Mouse (Mus musculus): ENCODE measurements around the gene Sema6d. TPM values are rescaled to one million over a fixed set of nuclear protein-coding genes. Genes with fewer than 3 reads are reported as not detected.

Sema6d gene
- polyA plus RNA-seq, 1 experiment = 25.3 TPM

DNA sequence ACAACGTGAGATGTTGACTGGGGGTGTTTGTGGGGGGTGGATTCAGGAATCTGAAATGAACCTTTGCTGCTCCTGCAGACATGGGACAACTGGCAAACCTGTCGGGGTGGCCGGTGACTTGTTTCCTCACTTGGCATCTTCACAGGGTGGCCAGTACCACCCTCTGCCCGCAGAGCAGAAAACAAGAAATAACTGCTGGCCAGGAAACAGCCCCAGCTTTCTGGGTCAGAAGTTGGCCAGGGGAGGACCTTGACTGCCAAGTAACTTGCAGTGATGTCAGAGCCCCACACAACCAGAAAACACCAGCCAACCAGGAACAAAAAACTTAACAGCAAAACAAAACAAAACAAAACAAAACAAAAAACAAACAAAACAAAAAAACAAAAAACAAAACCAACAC, 518.8 kb downstream of the Sema6d start:
- Histone ChIP-seq H3K4me1 (ENCODE audit: control insufficient read depth, insufficient read depth, low read length) (no peaks in the 10 kb centered on the region; the same call in 1 of the 2 replicates), H3K4me3 (replicated peaks; ENCODE audit: extremely low read depth, low read depth, low read length) (no peak overlapping the region)
- WGBS = 36% methylated on average over 4 of the region's 4 CpGs
- no peak for DNase-seq
- no peak for TF ChIP-seq POLR2A (IDR thresholded peaks at IDR 0.05; ENCODE audit: borderline replicate concordance, extremely low read depth, low read depth, low read length)
- TF ChIP-seq CTCF (IDR thresholded peaks at IDR 0.05; ENCODE audit: insufficient read depth, low read length) = no peak

DNA sequence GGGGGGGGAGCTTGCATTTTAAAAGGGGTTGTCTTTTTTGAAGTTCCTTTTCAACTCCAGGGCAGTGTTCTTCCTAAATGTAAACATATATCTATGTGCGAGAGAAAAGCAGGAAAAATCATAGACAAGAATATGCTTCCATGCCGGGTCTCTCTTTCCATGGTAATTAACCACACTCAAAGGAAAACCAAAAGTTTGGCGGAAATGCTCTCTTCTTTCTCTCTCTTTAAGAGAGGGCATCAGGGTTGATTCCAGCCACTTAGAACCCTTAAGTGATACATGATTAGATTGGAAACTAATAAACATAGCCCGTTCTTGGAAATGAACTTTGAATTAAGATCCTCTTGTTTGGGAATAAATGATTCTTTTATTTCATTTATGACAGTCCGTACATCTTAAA, 519.2 kb downstream of the Sema6d start:
- DNase-seq = no peak
- no peak for TF ChIP-seq POLR2A (IDR thresholded peaks at IDR 0.05; ENCODE audit: borderline replicate concordance, extremely low read depth, low read depth, low read length)
- TF ChIP-seq CTCF (IDR thresholded peaks at IDR 0.05; ENCODE audit: insufficient read depth, low read length) = no peak
- Histone ChIP-seq H3K4me3 (replicated peaks; ENCODE audit: extremely low read depth, low read depth, low read length) (peak overlapping the region; percentile 67), H3K4me1 (ENCODE audit: control insufficient read depth, insufficient read depth, low read length) (peaks cover 3% of the 10 kb centered on the region; the same call in 1 of the 2 replicates)
- WGBS = 23% methylated on average over 5 of the region's 5 CpGs

DNA sequence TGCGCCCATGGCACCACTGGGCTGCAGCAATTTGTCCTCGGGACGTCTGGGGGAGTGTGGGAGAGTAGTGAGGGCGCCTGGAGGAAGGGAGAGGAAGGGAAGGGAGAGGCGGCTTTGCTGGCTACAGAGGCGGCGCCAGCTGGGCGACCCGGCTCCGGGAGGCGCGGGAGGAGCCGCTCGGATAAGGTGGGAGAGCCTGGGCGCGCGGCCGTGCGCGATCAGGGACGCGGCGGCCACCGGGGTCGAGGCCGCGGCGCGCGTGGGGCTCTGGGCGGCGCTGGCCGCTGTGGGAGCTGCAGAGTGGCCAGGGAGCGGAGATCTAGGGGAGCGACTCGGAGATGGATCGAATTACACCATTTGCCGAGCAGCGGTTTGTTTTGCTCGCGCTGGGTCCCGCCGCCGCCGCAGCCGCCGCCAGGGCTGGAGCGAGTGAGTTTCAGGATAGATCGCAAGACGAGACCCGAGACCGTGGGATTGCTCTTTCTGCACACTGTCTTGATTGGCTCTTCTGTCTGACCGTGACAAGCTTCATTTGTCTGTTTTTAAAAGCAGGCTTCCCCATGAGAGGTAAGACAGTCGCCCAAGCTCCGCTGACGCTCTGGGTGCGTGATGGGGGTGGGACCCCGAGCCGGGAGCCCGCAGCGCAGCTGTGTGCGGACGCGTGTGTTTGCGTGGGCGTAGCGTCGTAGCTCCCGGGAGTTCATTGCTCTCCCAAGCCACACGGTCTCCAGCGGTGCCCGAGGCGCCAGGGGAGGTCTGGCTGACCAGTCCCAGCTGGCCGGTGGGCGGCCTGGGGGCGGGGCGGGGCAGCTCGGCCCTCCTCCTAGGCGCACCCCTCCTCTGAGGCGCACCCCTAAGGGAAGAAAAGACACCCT, 520.2 kb downstream of the Sema6d start:
- WGBS = under 1% methylated on average over 80 of the region's 80 CpGs
- peaks cover 6% of the 10 kb centered on the region for H3K4me1 ChIP-seq (ENCODE audit: control insufficient read depth, insufficient read depth, low read length)
- H3K4me3 ChIP-seq (replicated peaks; ENCODE audit: extremely low read depth, low read depth, low read length) = peak overlapping the region; percentile 67
- peak; percentile 86 for DNase-seq
- no peak for TF ChIP-seq CTCF (IDR thresholded peaks at IDR 0.05; ENCODE audit: insufficient read depth, low read length)
- TF ChIP-seq POLR2A (IDR thresholded peaks at IDR 0.05; ENCODE audit: borderline replicate concordance, extremely low read depth, low read depth, low read length) = peak; percentile 79; the same call in 1 of the 2 replicates

DNA sequence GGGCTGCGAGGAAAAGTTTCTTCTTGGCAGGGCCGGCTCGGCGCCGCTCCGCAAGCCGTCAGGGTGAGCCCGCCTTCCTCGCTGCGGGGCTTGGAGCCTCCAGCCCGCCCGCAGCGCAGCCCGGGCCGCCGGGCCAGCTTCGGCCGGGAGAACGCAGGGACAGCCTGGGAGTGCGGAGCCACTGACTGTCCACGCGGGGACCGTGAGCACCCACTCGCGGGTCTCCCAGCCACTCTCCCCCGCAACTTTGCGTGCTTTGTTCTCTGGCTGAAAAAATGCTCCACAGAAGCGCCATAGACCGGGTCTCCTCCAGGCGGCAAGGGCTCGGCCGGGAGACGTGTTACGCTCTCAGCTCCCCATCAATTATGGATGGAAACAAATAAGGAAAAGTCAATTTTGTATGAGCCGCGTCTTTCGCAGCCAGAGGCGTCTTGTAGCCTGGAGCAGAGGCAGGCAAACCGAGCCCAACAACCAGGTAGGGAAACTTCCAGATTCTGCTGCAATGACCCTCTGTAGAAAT, 520.9 kb downstream of the Sema6d start:
- H3K4me3 ChIP-seq (replicated peaks; ENCODE audit: extremely low read depth, low read depth, low read length) = peak overlapping the region; percentile 67
- WGBS = under 1% methylated on average over 39 of the region's 39 CpGs
- no peak for DNase-seq

DNA sequence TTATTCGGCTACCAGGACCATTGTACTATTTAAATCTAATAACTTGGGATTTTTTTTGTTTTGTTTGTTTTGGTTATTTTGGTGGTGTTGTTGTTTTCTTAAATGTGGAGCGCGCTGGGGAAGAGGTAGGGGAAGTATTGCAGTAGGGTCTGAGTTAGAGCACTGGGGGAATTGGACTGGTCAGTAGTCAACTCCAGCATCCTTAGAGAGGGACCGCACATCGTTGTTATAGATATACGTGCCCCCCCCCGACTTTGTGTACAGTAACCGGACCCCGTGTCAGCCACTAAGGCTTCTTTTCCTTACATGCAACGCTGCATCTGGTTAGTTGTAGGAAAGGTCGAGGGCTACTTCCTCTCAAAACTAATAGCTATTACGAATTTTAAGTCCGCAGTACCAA, 521.5 kb downstream of the Sema6d start:
- no peak for DNase-seq
- peak overlapping the region; percentile 67 for H3K4me3 ChIP-seq (replicated peaks; ENCODE audit: extremely low read depth, low read depth, low read length)
- TF ChIP-seq CTCF (IDR thresholded peaks at IDR 0.05; ENCODE audit: insufficient read depth, low read length) = no peak
- peaks cover 17% of the 10 kb centered on the region for H3K4me1 ChIP-seq (ENCODE audit: control insufficient read depth, insufficient read depth, low read length)
- 13% methylated on average over 13 of the region's 13 CpGs for WGBS

More for the DNA sequence above, 520.9 kb downstream of the Sema6d start:
- H3K4me1 ChIP-seq (ENCODE audit: control insufficient read depth, insufficient read depth, low read length) = peaks cover 12% of the 10 kb centered on the region
- no peak for TF ChIP-seq CTCF (IDR thresholded peaks at IDR 0.05; ENCODE audit: insufficient read depth, low read length)
- peak; percentile 63; the same call in 1 of the 2 replicates for TF ChIP-seq POLR2A (IDR thresholded peaks at IDR 0.05; ENCODE audit: borderline replicate concordance, extremely low read depth, low read depth, low read length)

DNA sequence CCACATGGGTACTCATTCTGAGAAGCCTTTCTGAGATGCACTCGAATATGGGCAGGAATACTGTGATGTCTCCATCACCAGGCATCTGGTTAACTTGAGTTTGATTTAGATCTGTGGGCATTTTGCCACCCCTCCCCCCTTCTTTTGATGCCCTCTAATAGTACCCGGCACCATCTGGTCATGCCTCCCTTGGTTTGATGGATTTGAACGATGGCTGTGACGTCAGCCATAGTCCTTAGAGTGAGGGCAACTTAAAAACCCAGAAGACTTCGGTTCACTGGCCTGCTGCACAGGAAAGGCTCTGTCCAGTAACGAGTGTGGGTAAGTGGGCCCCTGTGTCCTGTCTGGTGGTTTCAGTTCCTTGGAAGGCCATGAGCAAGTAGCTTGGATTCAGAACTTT, 522.5 kb downstream of the Sema6d start:
- peaks cover 20% of the 10 kb centered on the region for H3K4me1 ChIP-seq (ENCODE audit: control insufficient read depth, insufficient read depth, low read length)
- no peak for TF ChIP-seq POLR2A (IDR thresholded peaks at IDR 0.05; ENCODE audit: borderline replicate concordance, extremely low read depth, low read depth, low read length)
- no peak for TF ChIP-seq CTCF (IDR thresholded peaks at IDR 0.05; ENCODE audit: insufficient read depth, low read length)
- peak overlapping the region; percentile 79 for H3K4me3 ChIP-seq (replicated peaks; ENCODE audit: extremely low read depth, low read depth, low read length)
- no peak for DNase-seq
- 24% methylated on average over 6 of the region's 6 CpGs for WGBS

DNA sequence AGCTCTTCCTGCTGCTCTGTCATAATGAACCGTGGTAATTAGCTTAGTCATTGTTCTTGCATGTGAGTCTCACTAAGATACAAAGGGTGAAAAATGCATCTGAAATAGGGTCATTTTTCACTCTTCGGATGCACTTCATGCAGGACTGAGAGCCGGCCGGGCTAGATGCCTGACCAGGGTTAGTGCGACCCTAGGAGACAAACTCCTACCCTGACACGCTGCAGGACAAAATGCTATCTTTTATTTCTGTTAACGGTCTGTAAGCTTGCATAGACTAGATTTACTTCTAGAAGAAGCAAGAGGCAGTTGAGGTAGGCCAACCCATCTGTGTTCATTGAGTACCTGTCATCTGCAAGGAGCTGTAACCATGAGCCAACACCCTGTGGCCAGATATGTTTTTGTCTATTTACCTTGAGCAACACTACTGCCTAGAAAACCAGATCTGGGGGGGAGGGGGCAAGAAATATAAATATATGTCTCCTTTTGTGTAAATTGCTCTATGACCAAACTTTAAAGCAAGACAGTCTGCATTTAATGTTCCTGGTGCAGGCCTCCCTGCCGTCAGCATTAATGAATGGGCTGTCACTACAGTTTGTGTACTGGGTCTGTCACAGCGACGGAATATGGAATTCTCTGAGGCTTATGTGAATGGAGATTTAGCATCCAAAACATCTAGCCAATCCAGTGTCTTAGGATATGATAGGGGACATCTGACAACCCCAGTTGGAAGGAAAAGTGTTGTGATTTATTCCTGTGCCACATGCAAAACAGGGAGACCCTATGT, 523.1 kb downstream of the Sema6d start:
- Histone ChIP-seq H3K4me3 (replicated peaks; ENCODE audit: extremely low read depth, low read depth, low read length) (peak overlapping the region; percentile 79), H3K4me1 (ENCODE audit: control insufficient read depth, insufficient read depth, low read length) (peaks cover 20% of the 10 kb centered on the region)
- 53% methylated on average over 10 of the region's 10 CpGs for WGBS

GRCm38 (mm10) chr2:124613671-124614210, 524.0 kb downstream of the Sema6d start:
- DNase-seq = no peak
- TF ChIP-seq POLR2A (IDR thresholded peaks at IDR 0.05; ENCODE audit: borderline replicate concordance, extremely low read depth, low read depth, low read length) (no peak), CTCF (IDR thresholded peaks at IDR 0.05; ENCODE audit: insufficient read depth, low read length) (no peak)
- 30% methylated on average over 3 of the region's 3 CpGs for WGBS
- Histone ChIP-seq H3K4me1 (ENCODE audit: control insufficient read depth, insufficient read depth, low read length) (peaks cover 25% of the 10 kb centered on the region), H3K4me3 (replicated peaks; ENCODE audit: extremely low read depth, low read depth, low read length) (no peak overlapping the region)

More for the DNA sequence above, 523.1 kb downstream of the Sema6d start:
- TF ChIP-seq POLR2A (IDR thresholded peaks at IDR 0.05; ENCODE audit: borderline replicate concordance, extremely low read depth, low read depth, low read length) (no peak), CTCF (IDR thresholded peaks at IDR 0.05; ENCODE audit: insufficient read depth, low read length) (no peak)
- no peak for DNase-seq

DNA sequence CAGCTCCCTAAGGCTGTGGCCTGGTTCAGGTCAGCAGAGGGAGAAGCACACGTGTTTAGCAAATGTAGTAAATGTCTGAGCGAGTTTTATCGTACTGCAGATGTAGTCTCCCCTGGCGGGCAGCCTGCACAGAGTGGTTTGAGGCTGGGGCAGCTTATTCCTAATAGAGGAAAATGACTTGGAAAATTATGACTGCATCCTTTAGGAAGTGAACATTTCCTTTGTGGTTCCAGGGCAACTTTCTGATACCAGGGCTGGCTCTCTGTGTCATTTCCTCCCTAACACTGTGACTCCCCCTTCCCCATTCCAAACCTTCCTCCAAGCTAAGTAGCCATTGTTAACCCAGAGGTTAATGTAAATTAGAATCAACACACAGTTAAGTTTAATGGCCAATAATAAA, 527.0 kb downstream of the Sema6d start:
- 48% methylated on average over 4 of the region's 4 CpGs for WGBS
- no peak for DNase-seq
- H3K4me1 ChIP-seq (ENCODE audit: control insufficient read depth, insufficient read depth, low read length) = peaks cover 27% of the 10 kb centered on the region

More for the DNA sequence above, 527.0 kb downstream of the Sema6d start:
- peak; percentile 30; the same call in 1 of the 2 replicates for TF ChIP-seq POLR2A (IDR thresholded peaks at IDR 0.05; ENCODE audit: borderline replicate concordance, extremely low read depth, low read depth, low read length)
- no peak for TF ChIP-seq CTCF (IDR thresholded peaks at IDR 0.05; ENCODE audit: insufficient read depth, low read length)
- H3K4me3 ChIP-seq (replicated peaks; ENCODE audit: extremely low read depth, low read depth, low read length) = peak overlapping the region; percentile 9

Measured in lung, adult 2 months (tissue).